Mouse (Mus musculus) Patski (cell line): Measurements from ENCODE around the gene Rmdn3. TPM values are rescaled to one million over a fixed set of nuclear protein-coding genes. Genes with fewer than 3 reads are reported as not detected.

ENCODE experiments used
- ATAC-seq: fragments of 100-300 bp; one replicate; pipeline ENCODE4 v1.8.0; 2021
- CTCF ChIA-PET: fragments of 350-600 bp; sonication (Branson Sonifier 250); formaldehyde crosslinking; loops from one replicate; lab custom pipeline; 2022; ENCODE audit warnings: inconsistent platforms; lab: Charles Lee
- POLR2A ChIA-PET: fragments of 350-600 bp; sonication (Branson Sonifier 250); formaldehyde crosslinking; loops from one replicate; lab custom pipeline; 2022; ENCODE audit warnings: antibody characterized with exemption, inconsistent platforms; lab: Charles Lee
- DNase-seq: peaks from one replicate; pipeline ENCODE4 v3.0.0-alpha.2; 2011; ENCODE audit warnings: low read depth, low spot score
- H3K27me3 ChIP-seq: fragments of 371-371 bp; one replicate; pipeline ENCODE4 v1.5.1; 2021
- CTCF ChIP-seq: fragments of 100-300 bp; IDR thresholded peaks from one replicate; pipeline ENCODE4 v1.5.1; 2021
- in situ Hi-C: fragments of 300-500 bp; cut with MboI; formaldehyde crosslinking; loops from 3 replicates; pipeline ENCODE4 v1.11.1; 2018; ENCODE audit warnings: low pct_unique_long_range_greater_than_20kb, mixed read lengths
- polyA plus RNA-seq: library from polyadenylated mRNA; unstranded; gene quantifications from one replicate; pipeline ENCODE4 v1.2.3, GENCODE M21; 2021

Rmdn3 gene
- 31.7 TPM for polyA plus RNA-seq

GRCm38 (mm10) chr2:119156681-119157572 is at the start of gene Rmdn3:
Gene Rmdn3 (minus strand): TSS chr2:119157034.
- no peak for DNase-seq
- CTCF ChIA-PET = no interaction called here
- in situ Hi-C loops = no loop called here

GRCm38 (mm10) chr2:119203871-119204460 is 47.1 kb upstream of the Rmdn3 start:
- ATAC-seq (no peak), DNase-seq (no peak)
- no peak for TF ChIP-seq CTCF
- CTCF ChIA-PET = interaction anchor here (1.2 to 2.6 kb wide), 4 partner anchors 10 to 104 kb away, joined by 3 to 6 read pairs (median 4); no protein-coding TSS in a partner anchor
- POLR2A ChIA-PET = no interaction called here
- in situ Hi-C loops = loop anchor here (10.0 kb wide), 1 partner anchor 81 kb away; the partner anchor contains the start of gene Vps18
- no peaks in the 10 kb centered on the region for H3K27me3 ChIP-seq

More at GRCm38 (mm10) chr2:119156681-119157572, at the start of gene Rmdn3:
- H3K27me3 ChIP-seq = no peaks in the 10 kb centered on the region
- ATAC-seq = peak; percentile 72
- no peak for TF ChIP-seq CTCF
- POLR2A ChIA-PET = interaction anchor here (0.6 to 0.8 kb wide), 4 partner anchors 16 to 170 kb away, joined by 3 read pairs; no protein-coding TSS in a partner anchor

DNA sequence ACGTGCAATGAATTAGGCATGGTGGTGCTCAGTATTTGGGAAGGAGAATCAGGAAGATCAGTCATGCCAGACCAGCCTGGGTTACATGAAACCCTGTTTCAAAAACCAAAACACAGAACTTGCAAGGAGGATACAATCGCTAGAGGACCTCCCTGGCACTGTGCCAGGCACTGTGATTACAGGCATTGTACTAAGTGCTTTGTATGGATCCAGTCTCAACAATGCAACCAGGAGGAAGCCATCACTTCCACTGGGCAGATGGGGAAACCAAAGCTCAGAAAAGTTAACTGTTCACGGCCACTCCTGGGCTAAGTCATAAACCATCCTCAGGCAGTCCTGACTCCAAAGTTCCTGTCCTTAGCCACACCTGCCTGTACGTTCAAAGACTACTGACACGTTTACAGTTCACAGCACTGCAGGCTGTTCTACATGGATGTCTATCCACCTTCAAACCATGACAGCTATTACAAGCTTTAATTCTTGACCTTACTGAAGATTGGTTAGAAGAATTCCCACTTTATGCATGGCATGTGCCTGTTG is 46.1 kb upstream of the Rmdn3 start:
- no peak for DNase-seq
- CTCF ChIA-PET = interaction anchor here (0.9 to 2.6 kb wide), 4 partner anchors 9 to 105 kb away, joined by 3 to 6 read pairs (median 4); no protein-coding TSS in a partner anchor
- POLR2A ChIA-PET = no interaction called here

DNA sequence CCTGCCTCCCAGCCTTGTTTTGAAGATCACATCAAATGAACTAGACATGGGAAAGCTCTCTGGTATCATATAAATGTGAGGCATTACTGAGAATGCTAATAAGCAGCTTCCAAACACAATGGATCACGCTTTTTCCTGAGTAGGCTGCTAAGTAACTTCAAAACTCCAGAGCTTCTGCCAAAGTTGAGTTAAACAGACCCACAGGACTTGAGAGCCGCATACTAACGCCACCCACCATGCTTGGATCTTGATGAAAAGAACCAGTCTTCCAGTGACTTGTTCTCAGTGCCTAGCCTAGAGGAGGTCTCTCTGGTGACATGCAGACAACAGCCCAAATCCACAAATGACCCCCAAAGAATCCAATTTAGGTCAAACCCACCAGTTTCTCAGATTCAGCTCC is 42.1 kb upstream of the Rmdn3 start:
- no peak for ATAC-seq

More for the DNA sequence above, 46.1 kb upstream of the Rmdn3 start:
- in situ Hi-C loops = loop anchor here (10.0 kb wide), 1 partner anchor 82 kb away; the partner anchor contains the start of gene Vps18
- TF ChIP-seq CTCF = no peak
- no peak for ATAC-seq
- H3K27me3 ChIP-seq = no peaks in the 10 kb centered on the region

DNA sequence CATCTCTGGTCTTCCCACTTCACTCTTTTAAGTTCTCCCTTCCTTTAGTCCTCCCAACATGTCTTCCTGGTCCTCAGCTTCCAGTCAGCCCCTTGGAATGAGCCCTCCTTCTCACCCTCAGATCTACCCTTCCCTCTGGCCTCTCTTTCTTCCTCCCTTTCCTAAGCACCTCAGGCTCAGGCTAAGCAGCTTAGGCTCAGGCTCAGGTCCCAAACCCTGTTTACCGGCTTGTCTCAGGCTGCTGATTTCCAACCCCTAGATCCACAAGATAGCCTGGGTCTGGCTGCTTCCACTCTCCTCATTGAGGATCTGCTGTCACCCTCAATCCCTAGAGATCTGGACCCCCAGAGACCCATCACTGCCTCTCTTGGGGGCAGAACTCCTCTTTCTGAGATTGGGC is 41.2 kb upstream of the Rmdn3 start:
- POLR2A ChIA-PET = no interaction called here
- DNase-seq = no peak
- no peaks in the 10 kb centered on the region for H3K27me3 ChIP-seq
- CTCF ChIA-PET = no interaction called here
- in situ Hi-C loops = no loop called here
- TF ChIP-seq CTCF = no peak
- no peak for ATAC-seq

More for the DNA sequence above, 42.1 kb upstream of the Rmdn3 start:
- DNase-seq = no peak
- POLR2A ChIA-PET = no interaction called here
- no peak for TF ChIP-seq CTCF
- no peaks in the 10 kb centered on the region for H3K27me3 ChIP-seq
- CTCF ChIA-PET = no interaction called here
- in situ Hi-C loops = no loop called here

GRCm38 (mm10) chr2:119197493-119197892 is 40.7 kb upstream of the Rmdn3 start:
- no peak for TF ChIP-seq CTCF
- no peak for ATAC-seq
- ChIA-PET CTCF (no interaction called here), POLR2A (no interaction called here)
- H3K27me3 ChIP-seq = no peaks in the 10 kb centered on the region
- DNase-seq = no peak
- in situ Hi-C loops = no loop called here

DNA sequence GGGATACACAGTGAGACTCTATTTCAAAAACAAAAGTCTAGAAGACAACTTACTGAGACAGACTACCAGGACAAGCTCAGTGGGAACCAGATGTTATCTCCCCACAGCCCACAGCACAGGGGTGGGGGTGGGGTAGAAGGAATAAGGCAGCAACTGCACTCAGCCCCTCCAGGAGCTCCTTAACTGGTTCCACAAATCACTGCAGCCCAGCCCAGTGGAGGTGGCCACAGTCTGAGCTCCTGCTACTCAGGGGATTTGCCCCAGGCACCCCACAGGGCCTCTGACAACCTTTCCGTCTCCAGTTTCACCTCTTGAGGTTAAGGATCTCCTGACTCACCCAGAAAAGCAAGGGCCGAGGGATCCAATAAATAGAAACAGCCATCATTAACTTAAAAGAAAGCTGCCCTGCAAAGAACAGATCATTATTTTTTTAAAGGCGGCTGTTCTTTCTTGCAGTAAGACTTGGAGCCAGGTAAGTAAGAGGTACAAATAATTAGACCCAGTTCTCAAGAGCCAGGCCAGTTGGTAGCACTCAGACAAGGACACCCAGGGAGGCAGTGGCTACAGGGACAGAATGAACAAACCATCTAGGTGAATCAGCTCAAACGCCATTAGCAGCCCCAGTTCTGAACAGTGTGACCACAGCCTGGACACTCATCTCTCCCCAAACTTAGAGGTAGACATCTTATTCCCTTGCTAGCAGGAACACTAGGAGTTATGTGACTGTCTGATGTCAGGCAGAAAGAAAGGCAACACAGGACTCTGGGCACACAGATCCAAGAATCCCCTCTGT is 39.7 kb upstream of the Rmdn3 start:
- ChIA-PET CTCF (interaction anchor here (1.0 to 1.2 kb wide), 3 partner anchors 18 to 74 kb away, joined by 3 read pairs; no protein-coding TSS in a partner anchor), POLR2A (interaction anchor here (0.6 kb wide), 1 partner anchor 282 kb away, joined by 5 read pairs; no protein-coding TSS in a partner anchor)
- no peak for DNase-seq
- no peaks in the 10 kb centered on the region for H3K27me3 ChIP-seq
- ATAC-seq = no peak
- TF ChIP-seq CTCF = no peak
- in situ Hi-C loops = no loop called here

DNA sequence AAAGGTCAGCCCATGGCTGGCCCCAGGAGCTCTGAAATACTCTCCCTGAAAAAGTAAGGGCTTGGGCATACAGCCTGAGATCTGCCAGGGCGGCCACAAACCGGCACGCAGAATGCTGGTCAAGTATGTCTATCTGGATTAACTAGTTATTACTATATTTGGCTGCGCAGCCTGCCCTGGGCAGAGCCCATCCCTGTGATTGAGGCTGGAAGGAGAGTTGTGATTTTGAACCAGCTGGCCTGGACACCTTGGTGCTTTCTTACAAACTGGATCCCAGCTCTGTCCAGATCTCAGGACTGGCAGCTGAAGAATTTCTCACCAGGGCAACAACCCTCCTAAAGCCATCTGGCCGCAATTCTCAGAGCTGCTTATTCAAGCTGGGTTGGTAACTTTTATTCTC is 37.3 kb upstream of the Rmdn3 start:
- DNase-seq (no peak), ATAC-seq (no peak)
- no peaks in the 10 kb centered on the region for H3K27me3 ChIP-seq
- TF ChIP-seq CTCF = no peak
- POLR2A ChIA-PET = no interaction called here
- CTCF ChIA-PET = interaction anchor here (1.1 to 1.3 kb wide), 2 partner anchors 9 to 94 kb away, joined by 4 to 5 read pairs; partner anchors contain the start of gene Vps18
- in situ Hi-C loops = no loop called here

DNA sequence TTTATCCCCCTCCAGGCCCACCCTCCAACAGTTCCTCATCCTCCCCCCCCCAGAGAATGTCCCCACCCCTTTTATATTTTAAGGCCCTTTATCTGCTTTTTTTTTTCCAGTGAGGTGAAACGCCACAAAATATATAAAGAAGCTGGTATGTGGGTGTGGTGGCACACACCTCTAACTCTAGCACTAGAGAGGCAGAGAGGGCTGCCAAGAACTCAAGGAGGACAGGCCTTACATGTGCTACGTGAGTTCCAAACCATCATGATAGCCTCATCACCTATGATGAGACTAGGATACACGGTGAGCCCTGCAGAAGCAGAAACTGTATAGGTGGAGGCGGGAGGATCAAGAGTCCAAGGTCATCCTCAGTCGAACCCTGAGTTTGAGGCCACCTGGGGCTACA is 34.1 kb upstream of the Rmdn3 start:
- no peak for DNase-seq
- ATAC-seq = no peak
- POLR2A ChIA-PET = interaction anchor here (0.6 kb wide), 1 partner anchor 462 kb away, joined by 5 read pairs; no protein-coding TSS in a partner anchor
- CTCF ChIA-PET = no interaction called here
- TF ChIP-seq CTCF = no peak
- no peaks in the 10 kb centered on the region for H3K27me3 ChIP-seq
- in situ Hi-C loops = no loop called here
